Mouse (Mus musculus): ENCODE data around the gene Cpt1c. TPM values are rescaled to one million over a fixed set of nuclear protein-coding genes. Genes with fewer than 3 reads are reported as not detected.

Cpt1c gene
- total and polyA plus RNA-seq, 3 experiments = 4.5 to 12.7 (median 10.2) TPM

GRCm38 (mm10) chr7:44981539-44981938, 6.9 kb upstream of the Cpt1c start:
- TF ChIP-seq IRF4 (IDR thresholded peaks at IDR 0.05; ENCODE audit: low read depth, low read length) = no peak
- TF ChIP-seq CTCF (conservative IDR thresholded peaks at IDR 0.05 in 1 of 2, IDR thresholded peaks at IDR 0.05 in 1 of 2; ENCODE audit: low read depth in 2 of 2, low read length in 2 of 2) = no peak
- no peak for TF ChIP-seq MYC (IDR thresholded peaks at IDR 0.05; ENCODE audit: low read depth, low read length)
- TF ChIP-seq ZMIZ1 (IDR thresholded peaks at IDR 0.05; ENCODE audit: low read depth, low read length) = no peak
- no peak for TF ChIP-seq RAD21 (IDR thresholded peaks at IDR 0.05; ENCODE audit: low read depth, low read length)
- TF ChIP-seq TCF12 (IDR thresholded peaks at IDR 0.05; ENCODE audit: low read depth, low read length) = no peak
- TF ChIP-seq POLR2A (IDR thresholded peaks at IDR 0.05; ENCODE audit: low read depth, low read length) = no peak
- TF ChIP-seq UBTF (IDR thresholded peaks at IDR 0.05; ENCODE audit: low read depth, low read length) = no peak
- TF ChIP-seq JUND (conservative IDR thresholded peaks at IDR 0.05; ENCODE audit: low read depth, low read length) = no peak
- in situ Hi-C loops (cut with MboI; ENCODE audit: low pct_ligation_motif_present, low pct_unique_long_range_greater_than_20kb, low sequenced_read_pairs) (no loop called here), dilution Hi-C loops (cut with MboI; ENCODE audit: extremely low pct_ligation_motif_present, extremely low pct_unique_long_range_greater_than_20kb, low sequenced_read_pairs) (no loop called here)
- peaks cover 7 to 22% of the 10 kb centered on the region in 2 experiments for H3K4me1 ChIP-seq (ENCODE audit: control insufficient read depth in 1 of 2, insufficient read depth in 2 of 2)
- DNase-seq (ENCODE audit: extremely low read depth) = no peak
- H3K4me3 ChIP-seq (replicated peaks in 1 of 3; ENCODE audit: low read depth in 2 of 3, low read length in 2 of 3, poor library complexity in 1 of 3) = no peak overlapping the region
- H3K9ac ChIP-seq (ENCODE audit: insufficient read depth, low read depth) = no peak overlapping the region
- H3K79me2 ChIP-seq (replicated peaks; ENCODE audit: control insufficient read depth, extremely low read depth, insufficient read depth, poor library complexity, severe bottlenecking) = peaks cover 39% of the 10 kb centered on the region
- H3K36me3 ChIP-seq (replicated peaks in 1 of 2; ENCODE audit: control insufficient read depth in 1 of 2, insufficient read depth in 1 of 2, low read length in 1 of 2) = peaks cover 56 to 81% of the 10 kb centered on the region in 2 experiments
- no peaks in the 10 kb centered on the region for H3K27me3 ChIP-seq (replicated peaks)
- no peak overlapping the region for H3K4me2 ChIP-seq (ENCODE audit: insufficient read depth, low read depth, poor library complexity, severe bottlenecking)
- no peak overlapping the region for H3K27ac ChIP-seq (ENCODE audit: insufficient read depth, low read depth)
- no peaks in the 10 kb centered on the region for H3K9me3 ChIP-seq (replicated peaks; ENCODE audit: low read length)

- dilution Hi-C loops (cut with MboI; ENCODE audit: extremely low pct_ligation_motif_present, extremely low pct_unique_long_range_greater_than_20kb, low sequenced_read_pairs) = no loop called here
- DNase-seq (ENCODE audit: extremely low read depth) = no peak
- H3K27ac ChIP-seq (ENCODE audit: insufficient read depth, low read depth) = no peak overlapping the region
Observed at GRCm38 (mm10) chr7:44978300-44978699, 3.6 kb upstream of the Cpt1c start.

More at GRCm38 (mm10) chr7:44978300-44978699, 3.6 kb upstream of the Cpt1c start:
- TF ChIP-seq ZC3H11A (IDR thresholded peaks at IDR 0.05; ENCODE audit: low read depth, low read length) = no peak
- no peak for TF ChIP-seq HCFC1 (IDR thresholded peaks at IDR 0.05; ENCODE audit: low read depth, low read length)
- TF ChIP-seq EP300 (IDR thresholded peaks at IDR 0.05; ENCODE audit: low read length) = no peak
- TF ChIP-seq USF1 (IDR thresholded peaks at IDR 0.05; ENCODE audit: low read depth, low read length) = no peak
- TF ChIP-seq ELF1 (IDR thresholded peaks at IDR 0.05; ENCODE audit: low read depth, low read length) = no peak
- TF ChIP-seq GABPA (IDR thresholded peaks at IDR 0.05; ENCODE audit: insufficient replicate concordance, low read depth, low read length) = no peak
- no peak for TF ChIP-seq BHLHE40 (IDR thresholded peaks at IDR 0.05; ENCODE audit: low read depth, low read length)
- no peak for TF ChIP-seq TCF12 (IDR thresholded peaks at IDR 0.05; ENCODE audit: low read depth, low read length)
- no peak for TF ChIP-seq MAFK (IDR thresholded peaks at IDR 0.05; ENCODE audit: insufficient replicate concordance, low read length)
- no peak for TF ChIP-seq POLR2A (IDR thresholded peaks at IDR 0.05; ENCODE audit: low read depth, low read length)
- no peak for TF ChIP-seq SMC3 (IDR thresholded peaks at IDR 0.05; ENCODE audit: low read depth, low read length)
- no peak for TF ChIP-seq RAD21 (IDR thresholded peaks at IDR 0.05; ENCODE audit: low read depth, low read length)
- no peak for TF ChIP-seq USF2 (conservative IDR thresholded peaks at IDR 0.05; ENCODE audit: low read depth, low read length)
- TF ChIP-seq NELFE (IDR thresholded peaks at IDR 0.05; ENCODE audit: low read depth, low read length) = no peak
- no peak for TF ChIP-seq SIN3A (IDR thresholded peaks at IDR 0.05; ENCODE audit: low read length)
- no peak for TF ChIP-seq ZNF384 (IDR thresholded peaks at IDR 0.05; ENCODE audit: low read depth, low read length)
- TF ChIP-seq IRF4 (IDR thresholded peaks at IDR 0.05; ENCODE audit: low read depth, low read length) = no peak
- no peak for TF ChIP-seq E2F4 (IDR thresholded peaks at IDR 0.05; ENCODE audit: insufficient replicate concordance, low read depth, low read length)
- TF ChIP-seq CHD2 (IDR thresholded peaks at IDR 0.05; ENCODE audit: low read length) = no peak
- Histone ChIP-seq H3K79me2 (replicated peaks; ENCODE audit: control insufficient read depth, extremely low read depth, insufficient read depth, poor library complexity, severe bottlenecking) (peaks cover 11% of the 10 kb centered on the region), H3K4me3 (replicated peaks in 1 of 3; ENCODE audit: low read depth in 2 of 3, low read length in 2 of 3, poor library complexity in 1 of 3) (no peak overlapping the region), H3K4me1 (ENCODE audit: control insufficient read depth in 1 of 2, insufficient read depth in 2 of 2) (peaks cover 0 to 12% of the 10 kb centered on the region in 2 experiments; a peak in 2 of 4 replicates), H3K9ac (ENCODE audit: insufficient read depth, low read depth) (no peak overlapping the region), H3K4me2 (ENCODE audit: insufficient read depth, low read depth, poor library complexity, severe bottlenecking) (no peak overlapping the region), H3K36me3 (replicated peaks in 1 of 2; ENCODE audit: control insufficient read depth in 1 of 2, insufficient read depth in 1 of 2, low read length in 1 of 2) (peaks cover 57 to 82% of the 10 kb centered on the region in 2 experiments), H3K27me3 (replicated peaks) (no peaks in the 10 kb centered on the region), H3K9me3 (replicated peaks; ENCODE audit: low read length) (no peaks in the 10 kb centered on the region)
- in situ Hi-C loops (cut with MboI; ENCODE audit: low pct_ligation_motif_present, low pct_unique_long_range_greater_than_20kb, low sequenced_read_pairs) = no loop called here

Measured in CH12.LX (cell line).